Mouse (Mus musculus) liver, postnatal 0 days (tissue): ENCODE measurements at regions not wholly inside any gene's neighbourhood (a gene's known extent, or its start where the extent isn't known, plus 50 kb on each side); places are given as distances from the start of the nearest gene placed in this dataset.

Source experiments
- ATAC-seq: fragments of 200-750 bp; cut with Nextera tagmentation; 2 replicates; pipeline ENCODE4 v1.8.0; 2017; ENCODE audit warnings: mild to moderate bottlenecking, moderate library complexity
- DNase-seq: peaks from one replicate; pipeline ENCODE4 v3.0.0-alpha.2; 2016
- H3K27ac ChIP-seq: fragments of 300-500 bp; sonication (generic); 2 replicates; pipeline ENCODE4 v1.5.1; 2014; ENCODE audit warnings: antibody characterized with exemption, moderate library complexity, mild to moderate bottlenecking, low read depth
- H3K27me3 ChIP-seq: fragments of 300-500 bp; sonication (generic); 2 replicates; pipeline ENCODE4 v1.6.1; 2014; ENCODE audit warnings: low read length, control low read depth, mixed read lengths; ENCODE audit not compliant: insufficient read depth
- H3K36me3 ChIP-seq: fragments of 300-500 bp; sonication (generic); replicated peaks from 2 replicates; pipeline ENCODE4 v1.6.1; 2014; ENCODE audit warnings: mild to moderate bottlenecking, control low read depth, low read length, moderate library complexity, mixed read lengths; ENCODE audit not compliant: insufficient read depth
- H3K4me1 ChIP-seq: fragments of 300-500 bp; sonication (generic); 2 replicates; pipeline ENCODE4 v1.6.1; 2014; ENCODE audit warnings: antibody characterized with exemption, mild to moderate bottlenecking, control low read depth; ENCODE audit not compliant: insufficient read depth
- H3K4me2 ChIP-seq: fragments of 300-500 bp; sonication (generic); 2 replicates; pipeline ENCODE4 v1.6.1; 2014; ENCODE audit warnings: low read depth, mild to moderate bottlenecking, low read length, moderate library complexity, mixed read lengths
- H3K4me3 ChIP-seq: fragments of 300-500 bp; sonication (generic); 2 replicates; pipeline ENCODE4 v1.5.1; 2014; ENCODE audit warnings: low read depth, low read length
- H3K9ac ChIP-seq: fragments of 300-500 bp; sonication (generic); replicated peaks from 2 replicates; pipeline ENCODE4 v1.6.1; 2014; ENCODE audit warnings: mild to moderate bottlenecking, moderate library complexity
- H3K9me3 ChIP-seq: fragments of 300-500 bp; sonication (generic); 2 replicates; pipeline ENCODE4 v1.6.1; 2016; ENCODE audit warnings: mild to moderate bottlenecking, control low read depth, low read length, mixed read lengths
- CTCF ChIP-seq: sonication (generic); IDR thresholded peaks from 2 replicates; pipeline ENCODE4 v1.5.1; 2016; ENCODE audit warnings: antibody characterized with exemption, low read depth
- EP300 ChIP-seq: IDR thresholded peaks from 2 replicates; pipeline ENCODE4 v1.6.1; 2016; ENCODE audit warnings: antibody characterized with exemption, low read depth, mild to moderate bottlenecking
- WGBS: fragments of 180-500 bp; shearing (Covaris S2); extraction: QIAGEN DNeasy Blood & Tissue Kit; methylation state at CpG from one replicate; pipeline ENCODE4 v1.1.7; 2014; ENCODE audit not compliant: insufficient replicate concordance; 5-methylcytosine and 5-hydroxymethylcytosine counted together

GRCm38 (mm10) chr3:149819863-149820262 is 829.5 kb upstream of the Adgrl2 start:
- TF ChIP-seq CTCF (no peak), EP300 (no peak)
- Histone ChIP-seq H3K9ac (no peak overlapping the region), H3K4me3 (no peak overlapping the region), H3K9me3 (no peaks in the 10 kb centered on the region), H3K27ac (no peak overlapping the region), H3K27me3 (no peaks in the 10 kb centered on the region), H3K4me1 (no peaks in the 10 kb centered on the region), H3K4me2 (no peak overlapping the region), H3K36me3 (no peaks in the 10 kb centered on the region)
- 66% methylated on average over 4 of the region's 4 CpGs for WGBS
- ATAC-seq (no peak), DNase-seq (no peak)

GRCm38 (mm10) chr3:149819081-149819480 is 828.7 kb upstream of the Adgrl2 start:
- WGBS = 73% methylated on average over 2 of the region's 2 CpGs
- Histone ChIP-seq H3K36me3 (no peaks in the 10 kb centered on the region), H3K4me3 (no peak overlapping the region), H3K4me2 (no peak overlapping the region), H3K27ac (no peak overlapping the region), H3K9ac (no peak overlapping the region), H3K27me3 (no peaks in the 10 kb centered on the region), H3K9me3 (no peaks in the 10 kb centered on the region), H3K4me1 (no peaks in the 10 kb centered on the region)
- DNase-seq = no peak
- no peak for TF ChIP-seq EP300
- TF ChIP-seq CTCF = no peak
- no peak for ATAC-seq

GRCm38 (mm10) chr3:149811036-149811435 is 820.7 kb upstream of the Adgrl2 start:
- no peak for DNase-seq
- TF ChIP-seq CTCF = no peak
- 71% methylated on average over 2 of the region's 2 CpGs for WGBS

GRCm38 (mm10) chr3:149805345-149805744 is 815.0 kb upstream of the Adgrl2 start:
- no peaks in the 10 kb centered on the region for H3K4me1 ChIP-seq
- TF ChIP-seq CTCF (no peak), EP300 (no peak)
- no peak overlapping the region for H3K4me2 ChIP-seq
- no peak for ATAC-seq
- no peaks in the 10 kb centered on the region for H3K27me3 ChIP-seq
- no peaks in the 10 kb centered on the region for H3K36me3 ChIP-seq
- no peak overlapping the region for H3K4me3 ChIP-seq
- no peak overlapping the region for H3K27ac ChIP-seq
- WGBS = 78% methylated on average over 6 of the region's 6 CpGs
- no peak overlapping the region for H3K9ac ChIP-seq
- H3K9me3 ChIP-seq = no peaks in the 10 kb centered on the region
- no peak for DNase-seq

More at GRCm38 (mm10) chr3:149811036-149811435, 820.7 kb upstream of the Adgrl2 start:
- Histone ChIP-seq H3K27ac (no peak overlapping the region), H3K4me1 (no peaks in the 10 kb centered on the region), H3K9me3 (no peaks in the 10 kb centered on the region), H3K9ac (no peak overlapping the region), H3K4me3 (no peak overlapping the region), H3K4me2 (no peak overlapping the region), H3K36me3 (no peaks in the 10 kb centered on the region), H3K27me3 (no peaks in the 10 kb centered on the region)
- ATAC-seq = no peak

DNA sequence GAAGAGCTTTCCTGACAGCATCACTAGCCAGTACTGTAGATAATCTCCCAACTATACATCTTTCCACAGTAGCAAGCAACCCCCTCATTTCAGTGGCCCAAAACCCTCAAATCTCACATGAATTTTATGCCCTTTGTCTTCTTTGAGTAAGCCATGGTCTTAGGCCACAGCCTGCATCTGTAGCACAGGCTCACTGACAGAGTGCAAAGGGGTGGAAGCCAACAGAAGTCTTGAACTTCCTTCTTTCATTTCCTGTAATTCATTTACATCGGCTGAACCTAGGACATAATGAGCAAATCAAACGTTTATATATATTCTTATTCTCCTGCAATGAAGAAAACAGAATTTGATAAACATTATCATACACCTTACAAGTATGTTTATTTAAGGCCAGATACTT is 805.8 kb upstream of the Adgrl2 start:
- 28% methylated on average over 2 of the region's 2 CpGs for WGBS
- Histone ChIP-seq H3K36me3 (no peaks in the 10 kb centered on the region), H3K27me3 (no peaks in the 10 kb centered on the region), H3K9ac (no peak overlapping the region), H3K4me1 (no peaks in the 10 kb centered on the region), H3K4me2 (no peak overlapping the region), H3K4me3 (no peak overlapping the region), H3K27ac (no peak overlapping the region), H3K9me3 (no peaks in the 10 kb centered on the region)
- TF ChIP-seq CTCF (no peak), EP300 (no peak)
- ATAC-seq (no peak), DNase-seq (no peak)

- no peaks in the 10 kb centered on the region for H3K9me3 ChIP-seq
- H3K27ac ChIP-seq = no peak overlapping the region
- H3K27me3 ChIP-seq = no peaks in the 10 kb centered on the region
- no peak for TF ChIP-seq CTCF
- TF ChIP-seq EP300 = no peak
- no peak overlapping the region for H3K4me3 ChIP-seq
- H3K4me1 ChIP-seq = no peaks in the 10 kb centered on the region
- ATAC-seq = no peak
- H3K4me2 ChIP-seq = no peak overlapping the region
- DNase-seq = no peak
- WGBS = 65% methylated on average over 2 of the region's 2 CpGs
- no peak overlapping the region for H3K9ac ChIP-seq
- no peaks in the 10 kb centered on the region for H3K36me3 ChIP-seq
Observed at GRCm38 (mm10) chr3:149791593-149791992, 801.2 kb upstream of the Adgrl2 start.

- Histone ChIP-seq H3K9me3 (no peaks in the 10 kb centered on the region), H3K4me1 (no peaks in the 10 kb centered on the region), H3K4me3 (no peak overlapping the region), H3K4me2 (no peak overlapping the region), H3K36me3 (no peaks in the 10 kb centered on the region), H3K27me3 (no peaks in the 10 kb centered on the region), H3K27ac (no peak overlapping the region), H3K9ac (no peak overlapping the region)
- WGBS = 83% methylated on average over 2 of the region's 2 CpGs
- DNase-seq = no peak
- ATAC-seq = no peak
- no peak for TF ChIP-seq EP300
- TF ChIP-seq CTCF = no peak
Observed at GRCm38 (mm10) chr3:149786096-149786495, 795.7 kb upstream of the Adgrl2 start.
